8 mouse cellular contexts compared by ENCODE assay signal in the genomic region with DNA sequence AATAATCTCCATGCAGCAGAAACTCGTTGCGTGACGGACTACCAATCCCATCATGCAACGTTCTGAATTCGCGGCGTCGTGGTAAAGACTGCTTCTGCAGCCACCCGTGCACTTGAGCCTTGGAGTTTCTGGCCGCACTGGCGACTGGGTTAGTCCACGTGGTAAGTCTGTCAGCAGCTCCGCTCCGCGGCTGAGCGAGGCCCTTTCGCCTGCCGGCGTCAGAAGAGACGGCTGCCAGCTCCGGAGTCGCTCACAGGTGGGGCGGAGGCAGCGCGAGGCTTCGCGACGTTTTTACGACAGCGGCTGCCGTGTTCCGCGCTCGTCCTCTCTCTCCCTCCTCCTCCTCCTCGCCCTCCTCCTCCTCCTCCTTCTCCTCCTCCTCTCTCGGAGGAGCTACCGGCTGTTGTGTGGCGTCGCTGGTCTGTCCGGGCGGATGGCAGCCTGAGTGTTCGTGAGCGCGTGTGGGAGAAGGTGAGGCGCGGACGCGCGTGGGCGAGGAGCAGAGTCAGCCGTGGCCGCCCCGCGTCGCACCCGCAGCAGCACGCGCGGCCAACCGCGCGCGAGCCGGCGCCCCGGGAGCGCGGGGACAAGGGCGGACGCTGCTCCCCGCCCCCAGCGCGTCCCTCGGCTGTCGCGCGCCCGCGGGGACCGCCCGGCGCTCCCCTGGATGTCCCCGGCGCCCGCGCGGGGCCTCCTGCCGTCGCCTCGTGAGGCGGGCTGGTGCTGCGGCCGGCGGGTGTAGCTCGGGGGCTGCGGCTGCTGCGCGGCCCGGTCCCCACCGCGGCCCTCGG. TPM values are rescaled to one million over a fixed set of nuclear protein-coding genes. Genes with fewer than 3 reads are reported as not detected.
DNase-seq lines count a peak whose midpoint lies in the region; ATAC-seq and TF ChIP-seq lines count a peak whose summit lies in the region.

Gene Cdk8, plus strand, starts transcription at position 367 of the 791 bp plus-strand sequence.

- peak; percentile 87 for ATAC-seq in erythroid progenitor cell, adult 5-6 weeks (replicated peaks; ENCODE audit: low FRiP score, poor library complexity, severe bottlenecking)
- peak; percentile 92 for ATAC-seq in heart, embryonic 12.5 days (ENCODE audit: insufficient number of reproducible peaks, low FRiP score)
- ATAC-seq in kidney, postnatal 0 days (replicated peaks; ENCODE audit: low FRiP score, low read depth), result peak; percentile 94
- peak; percentile 82 for ATAC-seq in liver, embryonic 11.5 days (replicated peaks; ENCODE audit: low FRiP score)
- peak; percentile 89 for ATAC-seq in stomach, embryonic 14.5 days (ENCODE audit: insufficient number of reproducible peaks, insufficient read depth, low FRiP score, low read depth)

- H3K4me3 ChIP-seq in heart, embryonic 12.5 days, result peak within 1 kb of the TSS; percentile 98
- peak within 1 kb of the TSS; percentile 84 for H3K4me3 ChIP-seq in kidney, postnatal 0 days (replicated peaks; ENCODE audit: low read depth, low read length)
- peak within 1 kb of the TSS; percentile 81 for H3K4me3 ChIP-seq in liver, embryonic 11.5 days (ENCODE audit: low read depth, low read length)
- peak within 1 kb of the TSS; percentile 76 for H3K4me3 ChIP-seq in stomach, embryonic 14.5 days (ENCODE audit: low read depth, low read length)

- peak within 1 kb of the TSS; percentile 93 for H3K27ac ChIP-seq in heart, embryonic 12.5 days (ENCODE audit: poor library complexity, severe bottlenecking)
- peak within 1 kb of the TSS; percentile 90 for H3K27ac ChIP-seq in kidney, postnatal 0 days
- peak within 1 kb of the TSS; percentile 97 for H3K27ac ChIP-seq in liver, embryonic 11.5 days (ENCODE audit: low read depth, low read length)
- peak within 1 kb of the TSS; percentile 97 for H3K27ac ChIP-seq in stomach, embryonic 14.5 days (ENCODE audit: low read length)

- no peaks in the 10 kb centered on the region for H3K9me3 ChIP-seq in heart, embryonic 12.5 days (replicated peaks)
- no peaks in the 10 kb centered on the region for H3K9me3 ChIP-seq in kidney, postnatal 0 days (replicated peaks; ENCODE audit: low read length)
- no peaks in the 10 kb centered on the region for H3K9me3 ChIP-seq in liver, embryonic 11.5 days (ENCODE audit: control insufficient read depth, low read length)
- H3K9me3 ChIP-seq in stomach, embryonic 14.5 days (ENCODE audit: control insufficient read depth, low read depth, low read length), result no peaks in the 10 kb centered on the region

- H3K4me2 ChIP-seq in heart, embryonic 12.5 days, result peak within 1 kb of the TSS; percentile 84
- H3K4me2 ChIP-seq in kidney, postnatal 0 days (ENCODE audit: low read length), result peak within 1 kb of the TSS; percentile 80
- peak within 1 kb of the TSS; percentile 77 for H3K4me2 ChIP-seq in liver, embryonic 11.5 days
- H3K4me2 ChIP-seq in stomach, embryonic 14.5 days (replicated peaks; ENCODE audit: low read depth, low read length), result peak within 1 kb of the TSS; percentile 75

- H3K36me3 ChIP-seq in heart, embryonic 12.5 days, result no peaks in the 10 kb centered on the region
- no peaks in the 10 kb centered on the region for H3K36me3 ChIP-seq in kidney, postnatal 0 days (ENCODE audit: insufficient read depth, low read length)
- no peaks in the 10 kb centered on the region; the same call in 1 of the 2 replicates for H3K36me3 ChIP-seq in liver, embryonic 11.5 days (ENCODE audit: control insufficient read depth, insufficient read depth, low read length)
- no peaks in the 10 kb centered on the region for H3K36me3 ChIP-seq in stomach, embryonic 14.5 days (ENCODE audit: control insufficient read depth, insufficient read depth, low read length)

- peak; percentile 96 for DNase-seq in CD4-positive helper T cell, adult 2 months (ENCODE audit: low read depth, low spot score)
- DNase-seq in brain, embryonic 18.5 days (ENCODE audit: low read depth, low spot score), result peak; percentile 92
- peak; percentile 95 for DNase-seq in kidney, postnatal 0 days (ENCODE audit: low spot score)
- DNase-seq in liver, embryonic 11.5 days (ENCODE audit: low spot score), result peak; percentile 93
- peak; percentile 95 for DNase-seq in naive thymus-derived CD4-positive, alpha-beta T cell, adult 2 months (ENCODE audit: low read depth)

- H3K9ac ChIP-seq in heart, embryonic 12.5 days, result peak within 1 kb of the TSS; percentile 96
- peak within 1 kb of the TSS; percentile 91 for H3K9ac ChIP-seq in kidney, postnatal 0 days (ENCODE audit: low read depth, low read length)
- H3K9ac ChIP-seq in liver, embryonic 11.5 days (ENCODE audit: low read depth, low read length), result peak within 1 kb of the TSS; percentile 79
- peak within 1 kb of the TSS; percentile 89 for H3K9ac ChIP-seq in stomach, embryonic 14.5 days (replicated peaks; ENCODE audit: low read depth, low read length)

- H3K27me3 ChIP-seq in heart, embryonic 12.5 days (replicated peaks), result no peaks in the 10 kb centered on the region
- no peaks in the 10 kb centered on the region for H3K27me3 ChIP-seq in kidney, postnatal 0 days (ENCODE audit: insufficient read depth, low read length)
- no peaks in the 10 kb centered on the region for H3K27me3 ChIP-seq in liver, embryonic 11.5 days (replicated peaks; ENCODE audit: control insufficient read depth, insufficient read depth, low read length)
- H3K27me3 ChIP-seq in stomach, embryonic 14.5 days (ENCODE audit: control insufficient read depth, insufficient read depth, low read length), result no peaks in the 10 kb centered on the region

- under 1% methylated on average over 85 of the region's 102 CpGs for WGBS in heart, embryonic 12.5 days
- WGBS in kidney, postnatal 0 days, result under 1% methylated on average over 69 of the region's 102 CpGs
- WGBS in liver, embryonic 11.5 days, result under 1% methylated on average over 85 of the region's 102 CpGs
- WGBS in stomach, embryonic 14.5 days, result under 1% methylated on average over 89 of the region's 102 CpGs

- 0 out of 2 replicates have a peak, but pooled peaks have one; percentile 1 for TF ChIP-seq CTCF in kidney, postnatal 0 days (IDR thresholded peaks at IDR 0.05; ENCODE audit: low read depth)

- H3K4me1 ChIP-seq in heart, embryonic 12.5 days (replicated peaks), result peaks cover 18% of the 10 kb centered on the region
- H3K4me1 ChIP-seq in kidney, postnatal 0 days (replicated peaks; ENCODE audit: insufficient read depth, low read length), result peaks cover 11% of the 10 kb centered on the region; the same call in 1 of the 2 replicates
- H3K4me1 ChIP-seq in liver, embryonic 11.5 days (replicated peaks; ENCODE audit: control insufficient read depth, insufficient read depth, low read length), result peaks cover 23% of the 10 kb centered on the region
- peaks cover 12% of the 10 kb centered on the region for H3K4me1 ChIP-seq in stomach, embryonic 14.5 days (ENCODE audit: control insufficient read depth, insufficient read depth, low read length)

RNA-seq across cellular contexts. Expression of gene Cdk8, which starts in this region (rescaled TPM):
- 74.2 and 103 TPM in 2 replicates for total RNA-seq in erythroid progenitor cell, adult 5-6 weeks (2015; ENCODE audit: low replicate concordance)
- total RNA-seq in erythroid progenitor cell, adult 5-6 weeks (2017; ENCODE audit: low replicate concordance), result 72.0 and 97.0 TPM in 2 replicates
- 16.6 and 17.3 TPM in 2 replicates for polyA plus RNA-seq in heart, embryonic 12.5 days (2016; fragmentation: Nextera tagmentation; extraction: Ambion mirVana)
- 18.1 and 18.6 TPM in 2 replicates for polyA plus RNA-seq in kidney, postnatal 0 days (2015; fragmentation: Nextera tagmentation; extraction: Ambion mirVana)
- 31.5 and 34.3 TPM in 2 replicates for polyA plus RNA-seq in liver, embryonic 11.5 days (2014; fragmentation: Nextera tagmentation; extraction: Ambion mirVana)
- polyA plus RNA-seq in stomach, embryonic 14.5 days (2014; fragmentation: Nextera tagmentation; extraction: Ambion mirVana), result 24.6 and 24.7 TPM in 2 replicates

Comparison
In these comparisons a context has a peak if more than half of its experiments do, and no peak if none do; other contexts are left out.
1. Peak in every context shown above with its lines: DNase-seq, ATAC-seq, H3K4me3 ChIP-seq and H3K27ac ChIP-seq.